Mouse (Mus musculus): Measurements from ENCODE around the gene Fbxo2.

Gene Fbxo2

DNA sequence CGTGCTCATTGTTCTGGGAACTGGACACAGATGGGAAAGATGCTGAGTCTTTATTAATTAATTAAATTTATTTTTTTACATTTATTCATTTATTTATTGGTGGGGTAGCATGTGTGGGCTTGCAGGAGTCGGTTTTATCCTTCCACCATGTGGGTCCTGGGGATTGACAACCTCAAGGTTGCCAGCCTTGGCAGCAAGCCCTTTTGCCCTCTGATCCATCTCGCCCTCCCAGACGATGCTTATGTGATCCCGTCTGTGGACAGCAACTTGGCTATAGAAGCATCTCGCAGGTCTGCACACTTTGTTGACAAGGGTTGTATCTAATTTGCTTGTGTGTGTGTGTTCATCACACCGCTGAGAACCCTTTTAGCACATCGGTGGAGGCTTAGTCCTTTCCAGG lies 22.9 kb upstream of the Fbxo2 start:
- in situ Hi-C loops (cut with MboI; ENCODE audit: low pct_unique_long_range_greater_than_20kb in 1 of 2, low sequenced_read_pairs in 2 of 2, unreplicated experiment in 1 of 2): no loop called here

DNA sequence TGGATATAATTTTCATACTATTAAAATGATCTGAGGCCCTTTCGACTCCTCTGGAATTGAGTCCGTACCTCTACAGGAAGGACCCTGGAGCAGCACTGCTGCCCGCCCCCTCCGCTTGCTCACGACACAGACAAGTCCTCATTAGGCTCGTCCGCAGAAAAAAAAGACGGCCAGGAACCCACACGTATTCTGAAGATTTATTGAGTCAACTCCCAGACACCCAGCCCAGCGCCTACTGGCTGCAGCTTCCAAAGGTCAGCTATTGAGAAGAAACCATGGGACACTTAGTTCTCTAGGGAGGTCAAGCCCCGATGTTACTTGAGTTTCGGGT lies 20.7 kb upstream of the Fbxo2 start:
- in situ Hi-C loops (cut with MboI; ENCODE audit: low pct_unique_long_range_greater_than_20kb in 1 of 2, low sequenced_read_pairs in 2 of 2, unreplicated experiment in 1 of 2): no loop called here

DNA sequence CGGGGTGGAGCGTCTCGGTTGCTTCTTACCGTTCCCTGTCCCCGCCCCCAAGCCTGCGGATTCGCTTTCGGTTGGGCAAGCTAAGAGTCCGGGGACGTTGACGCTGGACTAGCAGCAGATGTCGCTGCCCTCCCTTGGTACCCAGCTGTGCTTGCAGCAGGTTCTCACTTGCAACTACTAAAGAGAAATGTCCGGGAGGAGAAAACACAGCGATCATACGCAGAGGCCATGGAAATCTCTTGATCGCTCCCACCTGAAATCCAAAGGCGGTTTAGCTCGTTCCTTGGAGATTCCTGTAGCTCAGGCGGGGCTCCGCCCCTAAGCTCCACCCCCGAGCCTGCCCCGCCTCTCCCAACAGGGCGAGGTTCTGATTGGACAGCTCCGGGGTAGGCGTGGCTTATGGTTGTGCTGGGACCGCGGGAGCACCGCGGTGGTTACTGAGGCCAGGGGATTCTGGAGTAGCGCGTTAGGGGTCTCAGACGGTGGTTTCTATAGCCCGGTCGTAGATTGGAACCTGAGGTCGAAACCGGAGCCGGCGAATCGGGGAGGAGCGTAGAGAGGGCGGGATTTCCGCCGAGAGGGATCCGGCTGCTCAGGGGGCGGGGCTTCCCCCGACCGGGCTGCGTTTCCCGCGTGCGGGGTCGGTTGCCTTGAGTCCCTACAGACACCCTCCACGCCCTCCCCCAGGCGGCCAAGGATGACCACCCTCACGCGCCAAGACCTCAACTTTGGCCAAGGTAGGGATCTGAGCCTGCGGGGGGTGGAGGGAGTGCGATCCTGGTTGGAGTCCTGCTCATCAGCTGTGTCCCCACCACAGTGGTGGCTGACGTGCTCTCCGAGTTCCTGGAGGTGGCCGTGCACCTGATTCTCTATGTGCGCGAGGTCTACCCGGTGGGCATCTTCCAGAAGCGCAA lies 20.1 kb upstream of the Fbxo2 start:
- in situ Hi-C loops (cut with MboI; ENCODE audit: low pct_unique_long_range_greater_than_20kb in 1 of 2, low sequenced_read_pairs in 2 of 2, unreplicated experiment in 1 of 2): no loop called here

DNA sequence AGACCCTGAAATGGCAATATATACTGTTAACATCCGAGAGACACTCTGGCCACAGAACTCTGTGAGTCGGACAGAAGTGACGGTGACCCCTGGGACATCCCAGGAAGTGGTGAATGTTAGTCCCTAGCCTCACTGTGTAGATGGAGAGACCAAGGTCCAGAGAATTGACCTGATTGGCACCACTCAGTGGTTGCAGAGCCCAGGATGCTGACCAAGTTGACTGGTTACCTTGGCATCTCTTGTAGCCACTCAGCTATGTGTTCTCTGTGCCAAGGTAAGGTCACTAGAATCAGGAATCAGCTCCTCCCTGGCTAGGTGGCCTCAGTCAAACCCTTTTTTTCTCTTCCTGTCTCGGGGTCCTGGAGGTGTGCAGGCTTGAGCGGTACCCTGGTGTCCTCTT lies 16.7 kb upstream of the Fbxo2 start:
- in situ Hi-C loops (cut with MboI; ENCODE audit: low pct_unique_long_range_greater_than_20kb in 1 of 2, low sequenced_read_pairs in 2 of 2, unreplicated experiment in 1 of 2): no loop called here

GRCm38 (mm10) chr4:148147714-148148113 lies 12.7 kb upstream of the Fbxo2 start:
- in situ Hi-C loops (cut with MboI; ENCODE audit: low pct_unique_long_range_greater_than_20kb in 1 of 2, low sequenced_read_pairs in 2 of 2, unreplicated experiment in 1 of 2): no loop called here

DNA sequence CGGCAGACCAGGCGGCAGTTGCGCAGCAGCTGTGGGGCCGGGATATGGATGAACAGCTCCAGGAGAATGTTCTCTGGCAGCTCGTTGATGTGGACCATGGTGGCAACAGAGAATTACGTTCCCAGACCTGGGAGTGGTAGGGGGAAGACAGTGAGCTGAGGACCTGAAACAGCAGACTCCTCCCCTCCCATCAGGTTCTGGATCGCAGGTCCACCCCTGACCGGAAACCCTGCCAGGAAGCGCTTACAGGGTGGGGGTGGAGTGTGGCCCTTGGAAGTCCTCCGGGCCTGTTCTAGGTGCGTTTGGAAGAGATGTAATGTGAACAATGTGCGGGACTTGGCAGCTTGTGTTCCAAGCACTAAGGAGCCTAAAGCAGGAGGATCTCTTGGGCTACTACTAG lies 10.9 kb upstream of the Fbxo2 start:
- in situ Hi-C loops (cut with MboI; ENCODE audit: low pct_unique_long_range_greater_than_20kb in 1 of 2, low sequenced_read_pairs in 2 of 2, unreplicated experiment in 1 of 2): no loop called here

GRCm38 (mm10) chr4:148150242-148150641 lies 10.2 kb upstream of the Fbxo2 start:
- in situ Hi-C loops (cut with MboI; ENCODE audit: low pct_unique_long_range_greater_than_20kb in 1 of 2, low sequenced_read_pairs in 2 of 2, unreplicated experiment in 1 of 2): loop anchor here in 1 of 2 experiments (5.0 kb wide), 1 partner anchor 33 kb away; no protein-coding TSS in a partner anchor

GRCm38 (mm10) chr4:148150953-148151266 lies 9.5 kb upstream of the Fbxo2 start:
- in situ Hi-C loops (cut with MboI; ENCODE audit: low pct_unique_long_range_greater_than_20kb in 1 of 2, low sequenced_read_pairs in 2 of 2, unreplicated experiment in 1 of 2): loop anchor here in 1 of 2 experiments (5.0 kb wide), 1 partner anchor 34 kb away; no protein-coding TSS in a partner anchor

DNA sequence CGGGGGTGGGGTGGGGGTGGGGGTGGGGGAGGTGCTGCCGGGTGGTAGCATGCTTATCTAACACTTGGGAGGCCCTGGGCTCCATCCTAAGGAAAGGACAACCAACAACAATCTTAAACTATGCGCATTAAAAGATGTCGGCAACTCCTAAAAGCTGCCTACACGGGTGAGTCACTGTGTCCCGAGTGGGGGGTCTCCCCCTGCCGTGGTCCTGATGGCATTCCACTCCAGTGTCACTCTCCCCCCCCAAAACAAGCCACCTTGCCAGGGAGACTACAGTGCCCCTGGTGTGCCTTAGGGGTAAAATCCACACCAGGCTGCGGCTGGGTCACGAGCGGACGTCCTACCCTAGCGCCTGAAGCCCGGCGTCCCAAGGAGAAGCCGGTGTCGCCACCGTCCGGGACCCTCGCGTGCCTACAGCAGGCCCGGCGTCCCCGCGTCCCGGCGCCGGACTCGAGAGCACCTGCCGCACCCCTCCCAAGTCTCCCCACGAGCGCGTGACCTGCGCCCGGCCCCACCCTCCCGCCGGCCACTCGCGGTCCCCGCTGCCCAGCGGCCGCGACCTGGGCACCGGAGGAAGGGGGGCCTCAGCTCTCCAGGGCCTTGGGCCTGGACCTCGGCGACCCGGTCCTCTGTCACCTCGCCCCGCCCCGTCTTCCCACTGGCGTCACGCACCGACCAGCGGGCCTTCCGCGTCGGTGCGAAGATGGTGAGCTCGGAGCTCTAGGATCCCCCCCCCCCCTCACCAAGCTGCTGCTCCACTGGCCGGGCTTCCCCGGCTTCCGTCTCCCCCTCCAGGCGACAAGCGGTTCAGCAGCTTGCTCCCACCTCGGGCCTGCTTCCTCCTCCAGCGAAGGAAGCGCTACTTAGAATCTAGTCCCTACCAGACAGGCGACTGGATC lies 8.9 kb upstream of the Fbxo2 start, which contains the start of gene Fbxo6:
TSS of gene Fbxo6 (minus strand) at position 874 of the 902 bp plus-strand sequence.
- in situ Hi-C loops (cut with MboI; ENCODE audit: low pct_unique_long_range_greater_than_20kb in 1 of 2, low sequenced_read_pairs in 2 of 2, unreplicated experiment in 1 of 2): loop anchor here in 1 of 2 experiments (5.0 kb wide), 1 partner anchor 34 kb away; no protein-coding TSS in a partner anchor

- in situ Hi-C loops (cut with MboI; ENCODE audit: low pct_unique_long_range_greater_than_20kb in 1 of 2, low sequenced_read_pairs in 2 of 2, unreplicated experiment in 1 of 2): loop anchor here in 1 of 2 experiments (5.0 kb wide), 1 partner anchor 35 kb away; no protein-coding TSS in a partner anchor
These were observed 7.9 kb upstream of the Fbxo2 start for GRCm38 (mm10) chr4:148152547-148152946.

DNA sequence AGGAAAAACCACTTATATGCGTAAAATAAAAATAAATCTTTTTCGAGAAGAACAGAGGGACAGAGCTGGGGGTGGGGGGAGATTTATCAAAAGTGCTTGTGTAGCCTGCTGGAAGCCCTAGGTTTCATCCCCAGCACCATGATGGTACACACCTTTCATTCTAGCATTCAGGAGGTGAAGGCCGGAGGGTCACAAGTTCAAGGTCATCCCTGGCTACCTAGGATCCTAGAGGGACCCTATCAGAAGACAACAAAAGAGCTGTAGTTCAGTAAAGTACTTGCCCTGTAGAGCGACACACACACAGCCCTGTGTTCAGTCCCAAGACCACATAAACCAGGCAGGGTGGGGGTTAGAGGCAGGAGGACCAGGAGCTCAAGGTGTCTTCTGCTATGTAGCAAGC lies 6.4 kb upstream of the Fbxo2 start:
- in situ Hi-C loops (cut with MboI; ENCODE audit: low pct_unique_long_range_greater_than_20kb in 1 of 2, low sequenced_read_pairs in 2 of 2, unreplicated experiment in 1 of 2): loop anchor here in 1 of 2 experiments (5.0 kb wide), 1 partner anchor 37 kb away; no protein-coding TSS in a partner anchor

DNA sequence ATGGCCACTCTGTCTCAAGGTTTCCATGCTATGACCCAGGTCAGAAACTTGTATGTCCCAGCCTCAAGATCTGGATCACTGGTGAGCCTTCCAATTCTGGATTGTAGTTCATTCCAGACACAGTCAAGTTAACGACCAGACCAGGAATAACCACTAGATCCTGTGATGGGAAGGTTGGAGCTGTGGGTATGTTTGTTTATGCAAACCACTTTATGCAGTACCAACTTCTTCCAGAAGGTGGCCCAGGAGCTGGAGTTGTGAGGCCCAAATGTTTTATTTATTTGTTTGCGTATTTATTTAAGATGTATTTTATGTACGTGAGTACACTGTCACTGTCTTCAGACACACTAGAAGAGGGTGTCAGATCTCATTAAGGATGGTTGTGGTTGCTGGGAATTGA lies 5.4 kb upstream of the Fbxo2 start:
- in situ Hi-C loops (cut with MboI; ENCODE audit: low pct_unique_long_range_greater_than_20kb in 1 of 2, low sequenced_read_pairs in 2 of 2, unreplicated experiment in 1 of 2): loop anchor here in 1 of 2 experiments (5.0 kb wide), 1 partner anchor 38 kb away; no protein-coding TSS in a partner anchor

GRCm38 (mm10) chr4:148158436-148159348 lies 1.7 kb upstream of the Fbxo2 start:
- in situ Hi-C loops (cut with MboI; ENCODE audit: low pct_unique_long_range_greater_than_20kb in 1 of 2, low sequenced_read_pairs in 2 of 2, unreplicated experiment in 1 of 2): no loop called here

DNA sequence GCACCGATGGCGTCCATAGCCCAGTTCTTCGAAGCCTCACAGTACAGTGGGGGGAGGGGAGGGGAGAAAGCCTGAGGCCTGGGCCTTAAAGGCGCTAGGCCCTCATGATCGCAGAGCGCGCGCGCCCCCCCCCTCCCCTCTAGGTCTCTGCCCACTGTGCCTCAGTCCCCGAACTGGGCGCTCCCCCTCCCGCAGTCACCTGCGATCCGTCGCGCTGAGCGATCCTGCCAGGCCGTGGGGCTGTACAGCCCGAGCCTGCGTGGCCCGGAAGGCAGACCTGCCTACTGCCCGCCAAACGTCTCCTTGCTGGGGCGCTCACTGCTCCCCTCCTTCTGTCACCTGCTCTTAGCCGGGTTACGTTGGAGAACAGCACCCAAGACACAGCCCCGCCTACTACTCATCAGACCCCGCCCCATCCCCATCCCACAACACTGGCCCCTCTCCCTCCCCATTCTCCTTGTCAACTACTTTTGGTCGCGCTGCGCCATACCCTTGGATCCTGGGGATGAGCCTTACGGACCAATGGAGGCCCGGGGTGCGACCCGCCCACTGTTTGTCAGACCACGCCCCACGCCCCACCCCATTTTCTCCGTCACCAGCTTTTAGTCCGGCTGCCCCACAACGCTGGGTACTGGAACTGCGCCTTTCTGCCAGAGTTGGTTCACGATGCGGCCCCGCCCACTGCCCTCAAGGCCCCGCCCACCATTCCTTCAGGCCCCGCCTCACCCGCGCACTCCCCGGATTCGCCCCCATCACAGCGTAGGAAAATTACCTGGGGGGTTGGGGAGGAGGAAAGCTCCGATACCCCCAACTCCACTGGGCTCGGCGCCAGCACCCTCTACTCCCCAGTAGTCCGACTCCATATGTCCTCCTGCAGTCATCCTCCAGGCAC lies 631 bp upstream of the Fbxo2 start:
- in situ Hi-C loops (cut with MboI; ENCODE audit: low pct_unique_long_range_greater_than_20kb in 1 of 2, low sequenced_read_pairs in 2 of 2, unreplicated experiment in 1 of 2): loop anchor here in 1 of 2 experiments (10.0 kb wide), 1 partner anchor 45 kb away; no protein-coding TSS in a partner anchor

GRCm38 (mm10) chr4:148164002-148164439 lies 3.6 kb downstream of the Fbxo2 start:
- in situ Hi-C loops (cut with MboI; ENCODE audit: low pct_unique_long_range_greater_than_20kb in 1 of 2, low sequenced_read_pairs in 2 of 2, unreplicated experiment in 1 of 2): loop anchor here in 1 of 2 experiments (10.0 kb wide), 1 partner anchor 49 kb away; no protein-coding TSS in a partner anchor

DNA sequence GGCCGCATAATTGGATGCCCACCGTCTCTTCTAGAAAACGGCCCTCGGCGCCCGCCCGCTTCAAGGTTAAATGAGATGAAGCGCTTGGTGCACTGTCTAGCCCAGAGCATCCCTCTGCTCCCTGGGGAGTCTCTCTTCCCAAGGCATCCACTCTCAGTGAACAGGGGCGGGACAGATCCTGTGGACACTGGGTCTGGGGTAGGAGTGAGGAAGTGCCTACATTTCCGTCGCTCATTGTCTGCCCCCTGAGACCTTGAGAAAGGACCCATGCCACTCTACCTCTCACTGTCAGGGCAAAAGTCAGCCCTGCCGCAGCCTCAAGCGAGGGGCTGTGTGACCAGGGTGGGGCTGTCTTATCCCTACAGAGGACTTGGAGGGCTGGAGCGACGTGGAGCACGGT lies 4.0 kb downstream of the Fbxo2 start:
- in situ Hi-C loops (cut with MboI; ENCODE audit: low pct_unique_long_range_greater_than_20kb in 1 of 2, low sequenced_read_pairs in 2 of 2, unreplicated experiment in 1 of 2): loop anchor here in 1 of 2 experiments (10.0 kb wide), 1 partner anchor 50 kb away; no protein-coding TSS in a partner anchor

DNA sequence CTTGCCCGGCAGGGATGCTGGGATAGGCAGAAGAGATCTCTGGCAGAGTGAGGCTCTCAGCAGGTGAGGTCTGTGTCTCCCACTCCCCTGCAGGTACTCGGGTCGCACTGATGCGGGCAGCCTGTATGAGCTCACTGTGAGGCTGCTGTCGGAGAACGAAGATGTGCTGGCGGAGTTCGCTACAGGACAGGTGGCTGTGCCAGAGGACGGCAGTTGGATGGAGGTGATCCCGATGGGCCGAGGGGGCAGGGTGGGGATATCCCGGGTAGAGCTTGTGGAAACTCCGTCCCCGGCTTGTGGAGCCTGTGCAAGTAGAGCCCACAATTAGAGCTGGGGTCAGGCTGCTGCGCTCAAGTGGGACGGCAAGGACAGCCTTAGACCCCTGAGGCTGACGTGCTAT lies 5.1 kb downstream of the Fbxo2 start:
- in situ Hi-C loops (cut with MboI; ENCODE audit: low pct_unique_long_range_greater_than_20kb in 1 of 2, low sequenced_read_pairs in 2 of 2, unreplicated experiment in 1 of 2): loop anchor here in 1 of 2 experiments (10.0 kb wide), 1 partner anchor 51 kb away; no protein-coding TSS in a partner anchor

All from mouse embryonic stem cell (cell line).